Mouse (Mus musculus) myocyte (in vitro differentiated cells): ENCODE results near the gene Mast4.

Experiments
- CEBPB ChIP-seq: IDR thresholded peaks from 2 replicates; pipeline ENCODE4 v1.6.1; 2011; ENCODE audit warnings: mild to moderate bottlenecking, moderate library complexity; ENCODE audit not compliant: poor library complexity, insufficient read depth, severe bottlenecking
- POLR2A ChIP-seq: IDR thresholded peaks from one replicate; pipeline ENCODE4 v1.6.1; 2011; ENCODE audit warnings: low read depth, mild to moderate bottlenecking, control low read depth, moderate library complexity; ENCODE audit not compliant: insufficient read length

GRCm38 (mm10) chr13:102775506-102775905 is 558.8 kb downstream of the Mast4 start:
- TF ChIP-seq CEBPB (no peak), POLR2A (no peak)
